Mouse (Mus musculus): ENCODE results near the gene Gpc3. TPM values are rescaled to one million over a fixed set of nuclear protein-coding genes. Genes with fewer than 3 reads are reported as not detected.

Gpc3 gene
- total and polyA plus RNA-seq, 3 experiments: not detected

DNA sequence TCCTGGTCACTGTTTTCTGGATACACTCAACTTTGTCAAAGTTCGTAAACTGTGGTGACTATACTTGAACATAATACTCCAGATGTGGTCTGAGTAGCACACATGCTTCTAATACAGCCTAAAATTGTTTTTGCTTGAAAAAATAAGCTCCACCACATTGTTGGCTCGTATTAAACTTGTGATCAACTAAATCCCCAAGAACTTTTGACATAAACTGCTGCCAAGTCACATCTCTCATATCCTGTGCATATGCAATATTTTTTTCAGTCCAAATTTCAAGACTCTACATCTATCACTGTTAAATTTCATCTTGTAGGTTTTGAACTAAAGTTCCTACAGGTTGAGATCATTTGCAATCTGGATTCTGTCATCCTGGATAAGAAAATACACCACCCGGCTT lies 69.1 kb downstream of the Gpc3 start:
- no peak for DNase-seq (ENCODE audit: extremely low read depth)
- dilution Hi-C loops (cut with MboI; ENCODE audit: extremely low pct_ligation_motif_present, extremely low pct_unique_long_range_greater_than_20kb, low sequenced_read_pairs): no loop called here

DNA sequence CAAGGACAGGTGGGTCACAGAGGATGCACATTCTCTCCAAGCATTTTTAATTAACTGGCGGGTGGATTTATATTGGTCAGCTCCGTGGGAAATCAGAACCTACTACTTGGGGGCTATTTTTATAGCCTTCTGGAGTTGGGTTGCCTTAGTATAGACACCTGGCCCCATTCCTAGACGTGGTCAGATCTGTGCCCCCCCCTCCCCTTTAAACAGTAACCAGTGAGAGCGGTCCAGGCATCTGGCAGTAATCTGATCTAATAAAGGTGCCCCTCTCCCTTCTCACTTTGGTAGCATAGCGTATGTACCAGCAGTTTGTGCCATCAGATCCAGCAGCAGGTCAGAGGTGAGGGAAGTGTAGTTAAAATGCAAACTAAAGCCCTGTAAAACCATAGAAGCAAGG lies 76.5 kb downstream of the Gpc3 start:
- TF ChIP-seq TCF12 (IDR thresholded peaks at IDR 0.05; ENCODE audit: low read depth, low read length) (no peak), ELF1 (IDR thresholded peaks at IDR 0.05; ENCODE audit: low read depth, low read length) (no peak), E2F4 (IDR thresholded peaks at IDR 0.05; ENCODE audit: insufficient replicate concordance, low read depth, low read length) (no peak), MAX (IDR thresholded peaks at IDR 0.05; ENCODE audit: low read length) (no peak), HCFC1 (IDR thresholded peaks at IDR 0.05; ENCODE audit: low read depth, low read length) (no peak), MEF2A (IDR thresholded peaks at IDR 0.05; ENCODE audit: borderline replicate concordance, low read depth, low read length) (no peak), BHLHE40 (IDR thresholded peaks at IDR 0.05; ENCODE audit: low read depth, low read length) (no peak), MAFK (IDR thresholded peaks at IDR 0.05; ENCODE audit: insufficient replicate concordance, low read length) (no peak), PAX5 (IDR thresholded peaks at IDR 0.05; ENCODE audit: low read length) (no peak), JUND (conservative IDR thresholded peaks at IDR 0.05; ENCODE audit: low read depth, low read length) (no peak), IRF4 (IDR thresholded peaks at IDR 0.05; ENCODE audit: low read depth, low read length) (no peak), KAT2A (IDR thresholded peaks at IDR 0.05; ENCODE audit: insufficient replicate concordance, low read length) (no peak), NELFE (IDR thresholded peaks at IDR 0.05; ENCODE audit: low read depth, low read length) (no peak), ZMIZ1 (IDR thresholded peaks at IDR 0.05; ENCODE audit: low read depth, low read length) (no peak), ETS1 (conservative IDR thresholded peaks at IDR 0.05; ENCODE audit: low read depth, low read length) (no peak), CHD2 (IDR thresholded peaks at IDR 0.05; ENCODE audit: low read length) (no peak), MAZ (IDR thresholded peaks at IDR 0.05; ENCODE audit: low read depth, low read length) (no peak), JUN (IDR thresholded peaks at IDR 0.05; ENCODE audit: insufficient read depth, low read depth, low read length) (no peak)
- dilution Hi-C loops (cut with MboI; ENCODE audit: extremely low pct_ligation_motif_present, extremely low pct_unique_long_range_greater_than_20kb, low sequenced_read_pairs) (no loop called here), in situ Hi-C loops (cut with MboI; ENCODE audit: low pct_ligation_motif_present, low pct_unique_long_range_greater_than_20kb, low sequenced_read_pairs) (no loop called here)

More for the DNA sequence above, 69.1 kb downstream of the Gpc3 start:
- Histone ChIP-seq H3K4me3 (replicated peaks in 1 of 3; ENCODE audit: low read depth in 2 of 3, low read length in 2 of 3, poor library complexity in 1 of 3) (no peak overlapping the region), H3K36me3 (replicated peaks in 1 of 2; ENCODE audit: control insufficient read depth in 1 of 2, insufficient read depth in 1 of 2, low read length in 1 of 2) (no peaks in the 10 kb centered on the region), H3K27ac (ENCODE audit: insufficient read depth, low read depth) (no peak overlapping the region), H3K9ac (ENCODE audit: insufficient read depth, low read depth) (no peak overlapping the region), H3K79me2 (replicated peaks; ENCODE audit: control insufficient read depth, extremely low read depth, insufficient read depth, poor library complexity, severe bottlenecking) (no peaks in the 10 kb centered on the region), H3K9me3 (replicated peaks; ENCODE audit: low read length) (no peaks in the 10 kb centered on the region), H3K27me3 (replicated peaks) (no peaks in the 10 kb centered on the region), H3K4me1 (ENCODE audit: control insufficient read depth in 1 of 2, insufficient read depth in 2 of 2) (no peaks in the 10 kb centered on the region), H3K4me2 (ENCODE audit: insufficient read depth, low read depth, poor library complexity, severe bottlenecking) (no peak overlapping the region)
- in situ Hi-C loops (cut with MboI; ENCODE audit: low pct_ligation_motif_present, low pct_unique_long_range_greater_than_20kb, low sequenced_read_pairs): no loop called here
- no peak for TF ChIP-seq TCF12 (IDR thresholded peaks at IDR 0.05; ENCODE audit: low read depth, low read length)
- no peak for TF ChIP-seq SMC3 (IDR thresholded peaks at IDR 0.05; ENCODE audit: low read depth, low read length)
- TF ChIP-seq POLR2AphosphoS2 (IDR thresholded peaks at IDR 0.05; ENCODE audit: low read depth, low read length): no peak
- no peak for TF ChIP-seq POLR2A (IDR thresholded peaks at IDR 0.05; ENCODE audit: low read depth, low read length)
- TF ChIP-seq IRF4 (IDR thresholded peaks at IDR 0.05; ENCODE audit: low read depth, low read length): no peak
- TF ChIP-seq E2F4 (IDR thresholded peaks at IDR 0.05; ENCODE audit: insufficient replicate concordance, low read depth, low read length): no peak
- TF ChIP-seq ELF1 (IDR thresholded peaks at IDR 0.05; ENCODE audit: low read depth, low read length): no peak
- TF ChIP-seq CTCF (conservative IDR thresholded peaks at IDR 0.05 in 1 of 2, IDR thresholded peaks at IDR 0.05 in 1 of 2; ENCODE audit: low read depth in 2 of 2, low read length in 2 of 2): no peak
- TF ChIP-seq ZNF384 (IDR thresholded peaks at IDR 0.05; ENCODE audit: low read depth, low read length): no peak
- TF ChIP-seq JUND (conservative IDR thresholded peaks at IDR 0.05; ENCODE audit: low read depth, low read length): no peak
- no peak for TF ChIP-seq EP300 (IDR thresholded peaks at IDR 0.05; ENCODE audit: low read length)
- TF ChIP-seq RCOR1 (conservative IDR thresholded peaks at IDR 0.05; ENCODE audit: low read depth, low read length): no peak
- no peak for TF ChIP-seq PAX5 (IDR thresholded peaks at IDR 0.05; ENCODE audit: low read length)

More for the DNA sequence above, 76.5 kb downstream of the Gpc3 start:
- Histone ChIP-seq H3K36me3 (replicated peaks in 1 of 2; ENCODE audit: control insufficient read depth in 1 of 2, insufficient read depth in 1 of 2, low read length in 1 of 2) (no peaks in the 10 kb centered on the region), H3K79me2 (replicated peaks; ENCODE audit: control insufficient read depth, extremely low read depth, insufficient read depth, poor library complexity, severe bottlenecking) (no peaks in the 10 kb centered on the region), H3K9me3 (replicated peaks; ENCODE audit: low read length) (no peaks in the 10 kb centered on the region), H3K4me2 (ENCODE audit: insufficient read depth, low read depth, poor library complexity, severe bottlenecking) (no peak overlapping the region), H3K9ac (ENCODE audit: insufficient read depth, low read depth) (no peak overlapping the region), H3K4me1 (ENCODE audit: control insufficient read depth in 1 of 2, insufficient read depth in 2 of 2) (no peaks in the 10 kb centered on the region), H3K27ac (ENCODE audit: insufficient read depth, low read depth) (no peak overlapping the region), H3K27me3 (replicated peaks) (no peaks in the 10 kb centered on the region), H3K4me3 (replicated peaks in 1 of 3; ENCODE audit: low read depth in 2 of 3, low read length in 2 of 3, poor library complexity in 1 of 3) (no peak overlapping the region)
- no peak for DNase-seq (ENCODE audit: extremely low read depth)

Data from CH12.LX (cell line).